Mouse (Mus musculus) intestine, embryonic 15.5 days (tissue): Measurements from ENCODE around the gene Plcb2. TPM values are rescaled to one million over a fixed set of nuclear protein-coding genes. Genes with fewer than 3 reads are reported as not detected.

Experiments used
- ATAC-seq: fragments of 200-750 bp; cut with Nextera tagmentation; 2 replicates; pipeline ENCODE4 v1.8.0; 2017; ENCODE audit warnings: moderate TSS enrichment, moderate library complexity
- H3K27ac ChIP-seq: fragments of 300-500 bp; sonication (generic); 2 replicates; pipeline ENCODE4 v1.5.1; 2015; ENCODE audit warnings: mild to moderate bottlenecking, inconsistent platforms
- H3K27me3 ChIP-seq: fragments of 300-500 bp; sonication (generic); replicated peaks from 2 replicates; pipeline ENCODE4 v1.6.1; 2015; ENCODE audit warnings: inconsistent platforms
- H3K36me3 ChIP-seq: fragments of 300-500 bp; sonication (generic); 2 replicates; pipeline ENCODE4 v1.6.1; 2015; ENCODE audit warnings: inconsistent platforms
- H3K4me1 ChIP-seq: fragments of 300-500 bp; sonication (generic); replicated peaks from 2 replicates; pipeline ENCODE4 v1.6.1; 2015; ENCODE audit warnings: inconsistent platforms
- H3K4me2 ChIP-seq: fragments of 300-500 bp; sonication (generic); replicated peaks from 2 replicates; pipeline ENCODE4 v1.6.1; 2015; ENCODE audit warnings: mild to moderate bottlenecking, inconsistent platforms
- H3K4me3 ChIP-seq: fragments of 300-500 bp; sonication (generic); replicated peaks from 2 replicates; pipeline ENCODE4 v1.5.1; 2015; ENCODE audit warnings: inconsistent platforms
- H3K9ac ChIP-seq: fragments of 300-500 bp; sonication (generic); 2 replicates; pipeline ENCODE4 v1.6.1; 2015; ENCODE audit warnings: inconsistent platforms
- H3K9me3 ChIP-seq: fragments of 300-500 bp; sonication (generic); 2 replicates; pipeline ENCODE4 v1.6.1; 2016; ENCODE audit warnings: inconsistent platforms
- WGBS: fragments of 180-500 bp; shearing (Covaris S2); methylation state at CpG from one replicate; pipeline ENCODE4 v1.1.7; 2015; 5-methylcytosine and 5-hydroxymethylcytosine counted together
- polyA plus RNA-seq: library from polyadenylated mRNA; unstranded; fragments of >200 nt; fragmentation: Nextera tagmentation; extraction: Ambion mirVana; gene quantifications from 2 replicates; pipeline ENCODE4 v1.2.1, GENCODE M21; 2015

Gene Plcb2
- polyA plus RNA-seq, 1 experiment from 2014 or later = 1.2 TPM

- peaks cover 5% of the 10 kb centered on the region for H3K4me1 ChIP-seq
- no peak overlapping the region for H3K27ac ChIP-seq
- H3K4me2 ChIP-seq = no peak overlapping the region
- no peak overlapping the region for H3K4me3 ChIP-seq
- H3K9me3 ChIP-seq = no peaks in the 10 kb centered on the region
- no peaks in the 10 kb centered on the region for H3K36me3 ChIP-seq
- ATAC-seq = no peak
- 73% methylated on average over 1 of the region's 1 CpGs for whole genome bisulfite sequencing
- H3K9ac ChIP-seq = no peak overlapping the region
- H3K27me3 ChIP-seq = peaks cover 26% of the 10 kb centered on the region
Observed at GRCm38 (mm10) chr2:118671728-118672127, 56.5 kb downstream of the Plcb2 start.

GRCm38 (mm10) chr2:118669785-118670184, 58.5 kb downstream of the Plcb2 start:
- ATAC-seq = no peak
- Histone ChIP-seq H3K27ac (no peak overlapping the region), H3K9me3 (no peaks in the 10 kb centered on the region), H3K4me1 (peaks cover 9% of the 10 kb centered on the region; the same call in 1 of the 2 replicates), H3K27me3 (peaks cover 9% of the 10 kb centered on the region; the same call in 1 of the 2 replicates), H3K36me3 (no peaks in the 10 kb centered on the region), H3K4me3 (no peak overlapping the region), H3K4me2 (no peak overlapping the region), H3K9ac (no peak overlapping the region)
- 23% methylated on average over 2 of the region's 2 CpGs for WGBS

GRCm38 (mm10) chr2:118669245-118669644, 59.0 kb downstream of the Plcb2 start:
- Histone ChIP-seq H3K36me3 (no peaks in the 10 kb centered on the region), H3K27me3 (0 out of 2 replicates have a peak, but pooled peaks cover 4% of the 10 kb centered on the region), H3K4me1 (peaks cover 13% of the 10 kb centered on the region; the same call in 1 of the 2 replicates), H3K4me3 (no peak overlapping the region), H3K4me2 (no peak overlapping the region), H3K9me3 (no peaks in the 10 kb centered on the region), H3K9ac (no peak overlapping the region), H3K27ac (no peak overlapping the region)
- ATAC-seq = no peak
- 60% methylated on average over 6 of the region's 6 CpGs for WGBS

GRCm38 (mm10) chr2:118667181-118667580, 61.1 kb downstream of the Plcb2 start:
- Histone ChIP-seq H3K4me3 (no peak overlapping the region), H3K9ac (no peak overlapping the region), H3K4me1 (peaks cover 32% of the 10 kb centered on the region), H3K4me2 (no peak overlapping the region), H3K27ac (no peak overlapping the region), H3K27me3 (peaks cover 8% of the 10 kb centered on the region; the same call in 1 of the 2 replicates), H3K36me3 (no peaks in the 10 kb centered on the region), H3K9me3 (no peaks in the 10 kb centered on the region)
- WGBS = 50% methylated on average over 5 of the region's 5 CpGs
- 0 out of 2 replicates have a peak, but pooled peaks have one; percentile 8 for ATAC-seq

- no peaks in the 10 kb centered on the region for H3K36me3 ChIP-seq
- H3K9me3 ChIP-seq = no peaks in the 10 kb centered on the region
- no peak overlapping the region for H3K4me2 ChIP-seq
- WGBS = 87% methylated on average over 4 of the region's 4 CpGs
- no peak overlapping the region for H3K9ac ChIP-seq
- H3K4me1 ChIP-seq = peaks cover 32% of the 10 kb centered on the region
- no peak overlapping the region for H3K4me3 ChIP-seq
- H3K27me3 ChIP-seq = peaks cover 8% of the 10 kb centered on the region; the same call in 1 of the 2 replicates
- no peak overlapping the region for H3K27ac ChIP-seq
- no peak for ATAC-seq
Observed at GRCm38 (mm10) chr2:118665616-118666015, 62.6 kb downstream of the Plcb2 start.

GRCm38 (mm10) chr2:118664975-118665516, 63.2 kb downstream of the Plcb2 start:
- no peak for ATAC-seq
- Histone ChIP-seq H3K9me3 (no peaks in the 10 kb centered on the region), H3K9ac (no peak overlapping the region), H3K27ac (no peak overlapping the region), H3K4me2 (no peak overlapping the region), H3K36me3 (no peaks in the 10 kb centered on the region), H3K4me3 (no peak overlapping the region), H3K4me1 (peaks cover 33% of the 10 kb centered on the region), H3K27me3 (peaks cover 8% of the 10 kb centered on the region; the same call in 1 of the 2 replicates)
- 54% methylated on average over 3 of the region's 3 CpGs for WGBS

GRCm38 (mm10) chr2:118663804-118664766, 64.2 kb downstream of the Plcb2 start:
- no peak overlapping the region for H3K27ac ChIP-seq

GRCm38 (mm10) chr2:118662902-118663803, 65.1 kb downstream of the Plcb2 start, which contains the start of gene Pak6:
Gene Pak6, plus strand, starts transcription at chr2:118663303.
- no peaks in the 10 kb centered on the region for H3K9me3 ChIP-seq
- H3K9ac ChIP-seq = peak within 1 kb of the TSS; percentile 38; the same call in 1 of the 2 replicates
- H3K4me1 ChIP-seq = peaks cover 48% of the 10 kb centered on the region
- no peaks in the 10 kb centered on the region for H3K36me3 ChIP-seq
- H3K27me3 ChIP-seq = peaks cover 8% of the 10 kb centered on the region; the same call in 1 of the 2 replicates
- H3K4me3 ChIP-seq = peak within 1 kb of the TSS; percentile 40
- no peak within 1 kb of the TSS for H3K27ac ChIP-seq
- 2% methylated on average over 37 of the region's 37 CpGs for whole genome bisulfite sequencing
- peak; percentile 15; the same call in 1 of the 2 replicates for ATAC-seq
- peak within 1 kb of the TSS; percentile 88 for H3K4me2 ChIP-seq

More at GRCm38 (mm10) chr2:118663804-118664766, 64.2 kb downstream of the Plcb2 start:
- Histone ChIP-seq H3K9me3 (no peaks in the 10 kb centered on the region), H3K4me1 (peaks cover 42% of the 10 kb centered on the region), H3K9ac (peak overlapping the region; percentile 38; the same call in 1 of the 2 replicates), H3K4me3 (peak overlapping the region; percentile 40), H3K4me2 (peak overlapping the region; percentile 88), H3K36me3 (no peaks in the 10 kb centered on the region), H3K27me3 (peaks cover 8% of the 10 kb centered on the region; the same call in 1 of the 2 replicates)
- WGBS = 53% methylated on average over 19 of the region's 19 CpGs
- peak; percentile 63 for ATAC-seq

- no peak overlapping the region for H3K9ac ChIP-seq
- WGBS = 48% methylated on average over 9 of the region's 9 CpGs
- peaks cover 8% of the 10 kb centered on the region; the same call in 1 of the 2 replicates for H3K27me3 ChIP-seq
- no peak overlapping the region for H3K4me2 ChIP-seq
- H3K36me3 ChIP-seq = no peaks in the 10 kb centered on the region
- no peak overlapping the region for H3K4me3 ChIP-seq
- no peak overlapping the region for H3K27ac ChIP-seq
- ATAC-seq = no peak; the same call in 1 of the 2 replicates
- no peaks in the 10 kb centered on the region for H3K9me3 ChIP-seq
- H3K4me1 ChIP-seq = peaks cover 53% of the 10 kb centered on the region
Observed at GRCm38 (mm10) chr2:118661891-118662290, 66.3 kb downstream of the Plcb2 start.

GRCm38 (mm10) chr2:118659998-118660452, 68.2 kb downstream of the Plcb2 start:
- no peaks in the 10 kb centered on the region for H3K36me3 ChIP-seq
- peaks cover 57% of the 10 kb centered on the region for H3K4me1 ChIP-seq
- ATAC-seq = peak; percentile 35; the same call in 1 of the 2 replicates
- peaks cover 8% of the 10 kb centered on the region; the same call in 1 of the 2 replicates for H3K27me3 ChIP-seq
- H3K9ac ChIP-seq = peak overlapping the region; percentile 18; the same call in 1 of the 2 replicates
- H3K4me2 ChIP-seq = peak overlapping the region; percentile 60
- no peak overlapping the region for H3K27ac ChIP-seq
- no peaks in the 10 kb centered on the region for H3K9me3 ChIP-seq
- WGBS = 2% methylated on average over 4 of the region's 4 CpGs
- peak overlapping the region; percentile 33 for H3K4me3 ChIP-seq

- no peak overlapping the region for H3K9ac ChIP-seq
- ATAC-seq = no peak
- no peaks in the 10 kb centered on the region for H3K9me3 ChIP-seq
- peak overlapping the region; percentile 60 for H3K4me2 ChIP-seq
- 72% methylated on average over 12 of the region's 12 CpGs for WGBS
- H3K4me3 ChIP-seq = peak overlapping the region; percentile 33
- H3K27ac ChIP-seq = peak overlapping the region; percentile 33; the same call in 1 of the 2 replicates
- H3K4me1 ChIP-seq = peaks cover 55% of the 10 kb centered on the region
- no peaks in the 10 kb centered on the region for H3K36me3 ChIP-seq
- H3K27me3 ChIP-seq = peaks cover 8% of the 10 kb centered on the region; the same call in 1 of the 2 replicates
Observed at GRCm38 (mm10) chr2:118659493-118659892, 68.7 kb downstream of the Plcb2 start.
